In genomic region chr7:120503891-120504662, GRCm38 (mm10) we compare ENCODE assay signal across 8 mouse cellular contexts.
A peak's percentile ranks its signal among the peaks of the same experiment; 100 is the strongest.
DNase-seq lines count a peak whose midpoint lies in the region; ATAC-seq and TF ChIP-seq lines count a peak whose summit lies in the region.

No protein-coding gene starts in this region.

- TF ChIP-seq CTCF in layer of hippocampus, adult 2 months (conservative IDR thresholded peaks at IDR 0.05): no peak

- DNase-seq in layer of hippocampus, adult 2 months (ENCODE audit: low spot score in 2 of 2): no peak
- no peak for DNase-seq in layer of hippocampus, adult 9-10 months (ENCODE audit: low spot score)
- DNase-seq in embryonic facial prominence, embryonic 14.5 days (ENCODE audit: low spot score): no peak
- DNase-seq in neural tube, embryonic 10.5 days (ENCODE audit: extremely low spot score, low spot score): peak; percentile 45
- no peak for DNase-seq in urinary bladder, postnatal 36 days (ENCODE audit: low spot score in 2 of 2)
- DNase-seq in layer of hippocampus, postnatal 14 days (ENCODE audit: low spot score in 2 of 2): no peak

- peak overlapping the region; percentile 17; the same call in 1 of the 2 replicates for H3K4me3 ChIP-seq in layer of hippocampus, adult 2 months
- peak overlapping the region; percentile 38 for H3K4me3 ChIP-seq in embryonic facial prominence, embryonic 14.5 days (ENCODE audit: low read depth, low read length)
- H3K4me3 ChIP-seq in hindbrain, embryonic 16.5 days (ENCODE audit: low read length): peak overlapping the region; percentile 47

- peak overlapping the region; percentile 76 for H3K4me2 ChIP-seq in embryonic facial prominence, embryonic 14.5 days (ENCODE audit: low read depth, low read length)
- peak overlapping the region; percentile 85 for H3K4me2 ChIP-seq in hindbrain, embryonic 16.5 days (ENCODE audit: low read length)

- no peaks in the 10 kb centered on the region for H3K9me3 ChIP-seq in embryonic facial prominence, embryonic 14.5 days (ENCODE audit: control insufficient read depth, low read length)
- peaks cover 4% of the 10 kb centered on the region; the same call in 1 of the 2 replicates for H3K9me3 ChIP-seq in hindbrain, embryonic 16.5 days (ENCODE audit: control insufficient read depth, low read length)

- H3K9ac ChIP-seq in embryonic facial prominence, embryonic 14.5 days (ENCODE audit: low read depth, low read length): peak overlapping the region; percentile 60
- peak overlapping the region; percentile 70 for H3K9ac ChIP-seq in hindbrain, embryonic 16.5 days (ENCODE audit: low read depth, low read length)

- H3K4me1 ChIP-seq in embryonic facial prominence, embryonic 14.5 days (ENCODE audit: control insufficient read depth, insufficient read depth, low read length): no peaks in the 10 kb centered on the region
- peaks cover 3% of the 10 kb centered on the region; the same call in 1 of the 2 replicates for H3K4me1 ChIP-seq in hindbrain, embryonic 16.5 days (ENCODE audit: control insufficient read depth, insufficient read depth, low read depth, low read length)

- H3K27ac ChIP-seq in layer of hippocampus, adult 2 months: no peak overlapping the region
- no peak overlapping the region for H3K27ac ChIP-seq in embryonic facial prominence, embryonic 14.5 days (replicated peaks; ENCODE audit: low read depth, low read length)
- H3K27ac ChIP-seq in hindbrain, embryonic 16.5 days (ENCODE audit: low read depth, low read length): no peak overlapping the region

- no peaks in the 10 kb centered on the region for H3K27me3 ChIP-seq in embryonic facial prominence, embryonic 14.5 days (replicated peaks; ENCODE audit: control insufficient read depth, insufficient read depth, low read length)
- H3K27me3 ChIP-seq in hindbrain, embryonic 16.5 days (replicated peaks; ENCODE audit: control insufficient read depth, insufficient read depth, low read length): no peaks in the 10 kb centered on the region

- peak; percentile 15; the same call in 1 of the 2 replicates for ATAC-seq in embryonic facial prominence, embryonic 14.5 days (ENCODE audit: low read depth)
- peak; percentile 71 for ATAC-seq in hindbrain, embryonic 16.5 days
- no peak for ATAC-seq in granulocyte monocyte progenitor cell, adult 5-6 weeks (replicated peaks; ENCODE audit: poor library complexity, severe bottlenecking)

- H3K36me3 ChIP-seq in embryonic facial prominence, embryonic 14.5 days (ENCODE audit: control insufficient read depth, insufficient read depth, low read length): no peaks in the 10 kb centered on the region
- no peaks in the 10 kb centered on the region for H3K36me3 ChIP-seq in hindbrain, embryonic 16.5 days (ENCODE audit: control insufficient read depth, insufficient read depth, low read length)

- 17% methylated on average over 20 of the region's 31 CpGs for WGBS in embryonic facial prominence, embryonic 14.5 days
- 5% methylated on average over 28 of the region's 31 CpGs for WGBS in hindbrain, embryonic 16.5 days
